Mouse (Mus musculus): Measurements from ENCODE around the gene Coq8a. TPM values are rescaled to one million over a fixed set of nuclear protein-coding genes. Genes with fewer than 3 reads are reported as not detected.

Coq8a gene
- polyA plus RNA-seq, 1 experiment: 51.2 TPM

DNA sequence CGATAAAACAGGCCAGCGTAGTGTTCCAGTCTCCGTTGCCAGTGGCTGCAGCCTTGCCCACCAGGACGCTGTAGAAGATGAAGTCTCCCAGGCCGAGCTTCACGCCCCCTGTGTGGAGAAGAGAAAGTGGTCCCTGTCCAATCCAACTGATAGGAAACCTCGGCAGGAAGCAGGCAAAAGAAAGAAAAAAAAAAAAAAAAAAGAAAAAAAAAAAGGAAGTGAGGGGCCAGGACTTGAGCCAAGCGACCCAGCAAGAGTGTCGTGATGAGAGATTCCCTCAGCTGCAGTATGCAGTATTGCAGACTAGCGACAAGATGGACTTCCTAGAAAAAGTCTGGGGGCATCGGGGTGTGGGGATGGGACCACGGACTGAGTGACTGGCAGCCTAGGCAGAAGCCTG, 29.5 kb upstream of the Coq8a start:
- no peaks in the 10 kb centered on the region for H3K27me3 ChIP-seq (ENCODE audit: control insufficient read depth, insufficient read depth, low read length)
- 77% methylated on average over 12 of the region's 12 CpGs for WGBS
- peaks cover 3% of the 10 kb centered on the region; the same call in 1 of the 2 replicates for H3K4me1 ChIP-seq (ENCODE audit: control insufficient read depth, insufficient read depth, low read length)
- H3K27ac ChIP-seq (ENCODE audit: insufficient read depth, low read length): no peak overlapping the region
- TF ChIP-seq POLR2A (IDR thresholded peaks at IDR 0.05; ENCODE audit: borderline replicate concordance, insufficient read depth, low read length) (no peak), CTCF (IDR thresholded peaks at IDR 0.05; ENCODE audit: borderline replicate concordance, insufficient read depth, low read depth, low read length) (no peak)
- no peak overlapping the region for H3K4me3 ChIP-seq (replicated peaks; ENCODE audit: insufficient read depth, low read depth, low read length)
- no peak for DNase-seq

DNA sequence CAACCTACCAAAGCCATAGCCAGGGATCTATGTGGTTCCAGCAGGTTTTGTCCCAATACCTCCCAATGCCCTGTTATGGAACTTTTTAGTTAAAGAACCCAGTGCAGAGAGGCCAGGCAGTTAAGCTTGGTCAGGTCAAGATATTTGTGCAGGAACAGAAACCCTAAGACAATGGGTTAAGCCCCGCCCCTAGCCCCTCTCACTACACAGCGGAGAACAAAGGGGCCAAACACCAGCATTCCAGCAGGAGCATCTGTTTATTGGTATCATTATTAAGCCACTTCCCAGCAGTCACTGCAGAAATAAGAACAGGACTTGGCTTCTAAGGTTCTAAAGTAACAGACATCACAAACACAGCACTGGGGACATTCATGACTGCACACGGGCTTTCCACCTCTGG, 27.4 kb upstream of the Coq8a start:
- Histone ChIP-seq H3K27ac (ENCODE audit: insufficient read depth, low read length) (no peak overlapping the region), H3K27me3 (ENCODE audit: control insufficient read depth, insufficient read depth, low read length) (no peaks in the 10 kb centered on the region), H3K4me1 (ENCODE audit: control insufficient read depth, insufficient read depth, low read length) (peaks cover 3% of the 10 kb centered on the region; the same call in 1 of the 2 replicates), H3K4me3 (replicated peaks; ENCODE audit: insufficient read depth, low read depth, low read length) (no peak overlapping the region)
- no peak for DNase-seq
- 88% methylated on average over 3 of the region's 3 CpGs for WGBS
- TF ChIP-seq POLR2A (IDR thresholded peaks at IDR 0.05; ENCODE audit: borderline replicate concordance, insufficient read depth, low read length): no peak
- no peak for TF ChIP-seq CTCF (IDR thresholded peaks at IDR 0.05; ENCODE audit: borderline replicate concordance, insufficient read depth, low read depth, low read length)

DNA sequence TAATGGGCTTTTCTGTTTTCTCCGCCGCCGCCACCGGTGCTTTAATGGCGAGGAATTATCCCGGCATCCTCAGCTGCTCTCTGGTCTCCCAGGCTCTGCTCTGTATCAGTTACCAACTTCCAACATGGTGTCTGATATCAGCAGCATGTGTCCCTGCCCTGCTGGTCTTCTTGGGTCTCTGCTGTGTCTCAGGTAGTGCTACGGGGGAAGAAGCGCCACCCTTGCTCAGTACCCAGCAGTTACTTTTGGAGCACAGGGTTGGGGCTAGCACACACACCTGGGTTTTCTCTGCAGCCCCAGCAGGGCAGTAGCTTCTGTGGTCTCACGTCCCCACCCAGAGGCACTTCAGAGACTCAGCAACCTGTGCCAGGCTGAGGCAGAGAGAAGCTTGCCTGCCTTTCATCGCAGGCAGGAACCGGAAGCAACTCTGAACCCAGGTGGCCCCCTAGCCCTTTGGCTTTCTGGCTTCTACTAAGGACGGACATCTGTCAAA, 26.9 kb upstream of the Coq8a start:
- Histone ChIP-seq H3K4me3 (replicated peaks; ENCODE audit: insufficient read depth, low read depth, low read length) (peak overlapping the region; percentile 52), H3K27me3 (ENCODE audit: control insufficient read depth, insufficient read depth, low read length) (no peaks in the 10 kb centered on the region), H3K27ac (ENCODE audit: insufficient read depth, low read length) (peak overlapping the region; percentile 29; the same call in 1 of the 2 replicates), H3K4me1 (ENCODE audit: control insufficient read depth, insufficient read depth, low read length) (peaks cover 3% of the 10 kb centered on the region; the same call in 1 of the 2 replicates)
- 4% methylated on average over 12 of the region's 12 CpGs for WGBS
- no peak for DNase-seq
- TF ChIP-seq CTCF (IDR thresholded peaks at IDR 0.05; ENCODE audit: borderline replicate concordance, insufficient read depth, low read depth, low read length): peak; percentile 45; the same call in 1 of the 2 replicates
- no peak for TF ChIP-seq POLR2A (IDR thresholded peaks at IDR 0.05; ENCODE audit: borderline replicate concordance, insufficient read depth, low read length)

DNA sequence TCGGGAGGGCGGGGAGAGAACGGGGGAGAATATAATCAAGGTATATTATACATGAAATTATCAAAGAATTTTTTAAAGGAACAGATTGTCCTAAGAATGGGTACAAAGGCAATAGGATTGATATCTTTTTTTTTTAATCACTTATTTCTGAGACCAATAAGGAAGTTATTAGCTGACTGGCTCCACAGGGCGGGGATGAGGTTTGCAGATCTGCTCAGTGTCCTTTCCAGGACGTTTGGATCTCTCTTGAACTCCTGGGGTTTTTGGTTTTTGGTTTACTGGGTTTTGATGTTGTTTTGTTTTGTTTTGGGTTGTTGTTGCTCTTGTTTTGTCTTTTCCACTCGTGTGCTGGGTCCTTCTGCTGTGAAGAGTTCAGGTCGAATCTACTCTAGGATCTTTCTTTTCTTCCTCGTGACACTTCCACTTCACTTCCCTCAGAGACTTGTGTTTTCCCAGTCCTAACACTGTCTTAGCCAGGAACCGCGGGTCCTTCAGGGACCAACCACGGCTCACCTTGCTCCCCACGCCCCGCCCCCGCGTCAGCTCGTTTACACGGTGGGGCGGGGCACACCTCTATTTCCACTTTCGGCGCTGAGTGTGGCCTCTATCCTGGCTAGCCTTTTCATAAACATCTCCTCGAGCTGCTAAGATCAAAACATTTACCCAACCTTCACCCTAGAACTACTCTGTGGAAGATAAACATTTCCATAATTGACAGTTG, 26.3 kb upstream of the Coq8a start:
- Histone ChIP-seq H3K27ac (ENCODE audit: insufficient read depth, low read length) (peak overlapping the region; percentile 29; the same call in 1 of the 2 replicates), H3K27me3 (ENCODE audit: control insufficient read depth, insufficient read depth, low read length) (no peaks in the 10 kb centered on the region), H3K4me3 (replicated peaks; ENCODE audit: insufficient read depth, low read depth, low read length) (peak overlapping the region; percentile 52), H3K4me1 (ENCODE audit: control insufficient read depth, insufficient read depth, low read length) (peaks cover 3% of the 10 kb centered on the region; the same call in 1 of the 2 replicates)
- 13% methylated on average over 21 of the region's 21 CpGs for WGBS
- peak; percentile 71 to 77 for DNase-seq
- no peak for TF ChIP-seq CTCF (IDR thresholded peaks at IDR 0.05; ENCODE audit: borderline replicate concordance, insufficient read depth, low read depth, low read length)
- TF ChIP-seq POLR2A (IDR thresholded peaks at IDR 0.05; ENCODE audit: borderline replicate concordance, insufficient read depth, low read length): peak; percentile 68; the same call in 1 of the 2 replicates

DNA sequence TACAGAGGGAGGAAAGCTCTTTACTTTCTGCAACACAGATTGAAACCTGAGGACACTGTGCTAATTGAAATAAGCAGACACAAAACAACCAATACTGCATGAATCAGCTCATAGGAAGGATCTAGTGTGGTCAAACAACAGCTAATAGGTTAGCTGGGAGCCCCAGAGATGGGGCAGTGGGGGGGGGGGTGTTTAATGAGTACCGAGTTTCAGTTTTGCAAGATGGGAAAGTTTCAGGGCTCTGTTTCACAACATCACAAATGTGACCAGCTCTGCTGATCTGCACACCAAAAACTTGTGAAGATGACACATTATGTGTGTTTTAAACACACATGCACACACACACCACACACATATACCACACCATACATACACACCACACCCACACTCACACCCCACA, 22.6 kb upstream of the Coq8a start:
- TF ChIP-seq POLR2A (IDR thresholded peaks at IDR 0.05; ENCODE audit: borderline replicate concordance, insufficient read depth, low read length) (no peak), CTCF (IDR thresholded peaks at IDR 0.05; ENCODE audit: borderline replicate concordance, insufficient read depth, low read depth, low read length) (no peak)
- no peak for DNase-seq
- peaks cover 3% of the 10 kb centered on the region; the same call in 1 of the 2 replicates for H3K4me1 ChIP-seq (ENCODE audit: control insufficient read depth, insufficient read depth, low read length)
- no peak overlapping the region for H3K4me3 ChIP-seq (replicated peaks; ENCODE audit: insufficient read depth, low read depth, low read length)
- no peaks in the 10 kb centered on the region for H3K27me3 ChIP-seq (ENCODE audit: control insufficient read depth, insufficient read depth, low read length)
- H3K27ac ChIP-seq (ENCODE audit: insufficient read depth, low read length): no peak overlapping the region
- 100% methylated on average over 1 of the region's 1 CpGs for WGBS

DNA sequence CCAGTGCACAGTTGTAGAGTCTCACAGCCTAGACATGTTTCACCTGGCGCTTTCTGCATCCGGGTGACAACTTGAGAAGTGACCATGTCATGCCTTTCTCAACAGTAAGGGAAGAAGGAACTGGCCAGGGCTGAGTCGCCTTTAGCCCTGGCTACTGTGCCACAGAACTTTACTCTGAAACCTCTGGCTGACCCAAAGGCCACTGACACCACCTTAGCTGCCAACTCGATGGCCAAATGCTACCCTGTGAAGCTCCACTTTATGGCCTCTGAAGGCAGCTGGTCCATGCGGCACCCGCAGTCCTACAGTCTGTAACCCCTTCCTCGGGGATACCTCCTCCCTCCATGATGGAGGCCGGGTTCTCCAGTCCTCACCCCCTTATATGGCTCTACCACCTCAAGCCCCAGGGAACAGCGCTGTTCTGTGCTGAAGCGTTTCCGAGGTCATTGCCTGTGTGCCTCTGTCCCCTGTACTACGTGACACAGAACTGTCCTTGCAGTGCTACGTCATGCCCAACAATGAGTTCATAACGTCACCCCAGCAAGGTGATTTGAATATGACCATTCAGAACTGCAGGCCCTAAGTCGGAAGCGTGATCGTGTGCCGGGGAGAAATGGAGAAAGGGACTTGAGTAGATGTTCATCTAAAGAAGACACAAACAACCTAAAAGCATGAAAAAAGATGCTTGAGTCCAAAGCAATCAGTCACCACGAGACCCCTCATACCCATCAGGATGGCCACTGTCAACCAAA, 21.6 kb upstream of the Coq8a start:
- H3K27ac ChIP-seq (ENCODE audit: insufficient read depth, low read length): no peak overlapping the region
- no peak for DNase-seq
- TF ChIP-seq POLR2A (IDR thresholded peaks at IDR 0.05; ENCODE audit: borderline replicate concordance, insufficient read depth, low read length): no peak
- TF ChIP-seq CTCF (IDR thresholded peaks at IDR 0.05; ENCODE audit: borderline replicate concordance, insufficient read depth, low read depth, low read length): no peak
- no peak overlapping the region for H3K4me3 ChIP-seq (replicated peaks; ENCODE audit: insufficient read depth, low read depth, low read length)
- WGBS: 93% methylated on average over 19 of the region's 19 CpGs
- no peaks in the 10 kb centered on the region for H3K27me3 ChIP-seq (ENCODE audit: control insufficient read depth, insufficient read depth, low read length)
- peaks cover 3% of the 10 kb centered on the region; the same call in 1 of the 2 replicates for H3K4me1 ChIP-seq (ENCODE audit: control insufficient read depth, insufficient read depth, low read length)

DNA sequence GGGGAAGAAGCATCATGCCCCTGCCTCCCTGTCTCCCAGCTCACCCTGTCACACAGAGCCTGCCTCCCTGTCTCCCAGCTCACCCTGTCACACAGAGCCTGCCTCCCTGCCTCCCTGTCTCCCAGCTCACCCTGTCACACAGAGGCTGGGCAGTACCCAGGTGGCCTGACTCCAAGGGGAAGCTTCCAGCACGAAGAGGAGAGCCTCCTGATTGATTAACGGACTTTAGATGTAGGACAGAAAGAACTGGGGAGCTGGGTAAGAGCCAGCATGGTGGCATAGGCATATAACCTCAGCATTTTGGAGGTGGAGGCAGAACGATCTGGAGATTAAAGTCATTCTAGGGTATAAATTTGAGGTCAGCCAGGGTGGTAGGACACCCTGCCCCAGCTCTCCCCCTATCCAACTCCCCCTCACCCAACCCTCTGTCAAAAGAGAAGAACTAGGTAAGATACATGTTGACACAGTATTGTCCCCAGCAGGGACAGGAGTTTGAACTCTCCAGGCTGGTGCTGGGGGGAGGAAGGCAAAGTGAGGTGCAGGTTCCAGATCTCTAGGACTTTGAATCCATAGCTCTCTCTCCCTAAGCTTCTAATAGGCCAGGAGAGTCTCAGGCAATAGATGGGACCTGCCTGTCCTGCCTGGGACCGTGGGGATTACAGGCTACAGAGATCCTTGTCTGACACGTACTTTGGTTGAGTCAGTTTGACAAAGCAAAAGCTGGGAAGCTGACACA, 17.3 kb upstream of the Coq8a start:
- 57% methylated on average over 5 of the region's 5 CpGs for WGBS
- no peak for DNase-seq
- no peak overlapping the region for H3K27ac ChIP-seq (ENCODE audit: insufficient read depth, low read length)
- no peak overlapping the region for H3K4me3 ChIP-seq (replicated peaks; ENCODE audit: insufficient read depth, low read depth, low read length)
- no peaks in the 10 kb centered on the region for H3K27me3 ChIP-seq (ENCODE audit: control insufficient read depth, insufficient read depth, low read length)
- H3K4me1 ChIP-seq (ENCODE audit: control insufficient read depth, insufficient read depth, low read length): peaks cover 2% of the 10 kb centered on the region; the same call in 1 of the 2 replicates
- TF ChIP-seq CTCF (IDR thresholded peaks at IDR 0.05; ENCODE audit: borderline replicate concordance, insufficient read depth, low read depth, low read length) (no peak), POLR2A (IDR thresholded peaks at IDR 0.05; ENCODE audit: borderline replicate concordance, insufficient read depth, low read length) (no peak)
